Mouse (Mus musculus): ENCODE data around the gene Rpusd3. TPM values are rescaled to one million over a fixed set of nuclear protein-coding genes. Genes with fewer than 3 reads are reported as not detected.
A peak's percentile ranks its signal among the peaks of the same experiment; 100 is the strongest.

Rpusd3 gene
- 14.2 and 15.0 TPM in 2 replicates for polyA plus RNA-seq (2015; fragmentation: Nextera tagmentation; extraction: Ambion mirVana)

DNA sequence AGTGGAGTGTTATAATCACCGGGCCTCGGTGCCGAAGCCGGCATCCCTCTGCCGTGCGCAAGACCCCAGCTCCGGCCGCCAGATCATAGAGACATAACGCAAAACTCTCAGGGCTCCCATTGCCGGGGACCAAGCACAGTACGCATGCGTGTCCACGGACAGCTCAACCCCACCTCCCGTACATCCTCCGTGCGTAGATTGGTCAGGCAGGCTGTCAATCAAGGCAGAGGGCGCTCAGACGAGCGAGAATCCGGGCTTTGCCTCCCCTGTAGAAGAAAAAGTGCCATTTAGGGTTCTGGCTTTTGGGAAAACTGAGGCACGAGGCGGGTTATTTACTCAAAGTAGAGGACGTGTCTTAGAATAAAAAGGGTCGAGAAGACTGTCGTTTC, at the start of gene Rpusd3:
Gene Rpusd3 (minus strand): TSS at position 142 of the 389 bp plus-strand sequence.
- peak within 1 kb of the TSS; percentile 78 for H3K4me3 ChIP-seq (ENCODE audit: low read length)
- no peaks in the 10 kb centered on the region for H3K36me3 ChIP-seq (ENCODE audit: control insufficient read depth, insufficient read depth)
- H3K4me2 ChIP-seq (ENCODE audit: low read depth, low read length): peak within 1 kb of the TSS; percentile 93
- ATAC-seq (replicated peaks; ENCODE audit: extremely low read depth, insufficient read depth, low FRiP score): peak; percentile 98
- peaks cover 8% of the 10 kb centered on the region for H3K4me1 ChIP-seq (ENCODE audit: control insufficient read depth, insufficient read depth, low read length)
- WGBS: under 1% methylated on average over 25 of the region's 25 CpGs
- H3K27ac ChIP-seq (ENCODE audit: low read length): peak within 1 kb of the TSS; percentile 58
- no peaks in the 10 kb centered on the region for H3K9me3 ChIP-seq (replicated peaks; ENCODE audit: control insufficient read depth, low read length)
- H3K27me3 ChIP-seq (ENCODE audit: control insufficient read depth, insufficient read depth, low read length): no peaks in the 10 kb centered on the region
- H3K9ac ChIP-seq (ENCODE audit: low read length): peak within 1 kb of the TSS; percentile 85

DNA sequence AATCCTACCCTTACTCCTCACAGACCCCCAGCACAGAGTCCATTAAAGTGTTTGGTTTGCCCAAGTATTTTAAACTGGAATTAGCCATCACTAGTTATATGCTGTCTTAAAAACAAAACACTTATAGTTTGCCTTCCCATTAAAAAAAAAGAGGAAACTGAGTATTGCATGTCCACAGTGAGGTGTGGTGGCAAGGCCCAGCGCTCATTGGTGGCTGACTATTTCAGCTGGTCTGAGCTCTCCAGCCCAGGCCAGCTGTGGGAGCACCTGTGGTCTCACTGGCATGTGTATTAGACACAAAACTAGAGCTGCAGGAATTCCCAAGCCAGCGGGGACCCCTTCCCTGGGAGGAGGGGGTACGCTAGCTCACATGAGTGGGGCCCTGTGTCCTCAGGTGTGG, 49.4 kb upstream of the Rpusd3 start:
- Histone ChIP-seq H3K36me3 (ENCODE audit: control insufficient read depth, insufficient read depth) (no peaks in the 10 kb centered on the region), H3K4me1 (ENCODE audit: control insufficient read depth, insufficient read depth, low read length) (peaks cover 19% of the 10 kb centered on the region), H3K9ac (ENCODE audit: low read length) (no peak overlapping the region), H3K27ac (ENCODE audit: low read length) (no peak overlapping the region), H3K27me3 (ENCODE audit: control insufficient read depth, insufficient read depth, low read length) (peaks cover 3% of the 10 kb centered on the region), H3K4me3 (ENCODE audit: low read length) (no peak overlapping the region), H3K9me3 (replicated peaks; ENCODE audit: control insufficient read depth, low read length) (no peaks in the 10 kb centered on the region), H3K4me2 (ENCODE audit: low read depth, low read length) (no peak overlapping the region)
- WGBS: 65% methylated on average over 3 of the region's 3 CpGs
- ATAC-seq (replicated peaks; ENCODE audit: extremely low read depth, insufficient read depth, low FRiP score): no peak

DNA sequence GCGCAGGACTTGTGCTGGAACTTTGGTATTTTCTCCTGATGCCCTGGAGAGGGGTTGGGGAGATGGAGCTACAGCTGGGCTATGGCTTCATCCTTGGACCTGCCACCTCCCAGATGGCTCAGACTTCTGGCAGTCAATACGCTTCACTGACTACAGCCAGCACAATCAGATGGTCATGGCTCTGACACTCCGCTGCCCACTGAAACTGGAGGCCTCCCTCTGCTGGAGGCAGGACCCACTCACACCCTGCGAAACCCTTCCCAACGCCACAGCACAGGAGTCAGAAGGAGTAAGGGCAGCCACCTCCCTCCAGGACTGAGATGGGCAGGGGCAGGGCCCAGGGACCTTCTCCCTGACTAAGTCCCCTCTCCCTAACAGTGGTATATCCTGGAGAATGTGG, 46.5 kb upstream of the Rpusd3 start:
- ATAC-seq (replicated peaks; ENCODE audit: extremely low read depth, insufficient read depth, low FRiP score): no peak
- no peak overlapping the region for H3K4me2 ChIP-seq (ENCODE audit: low read depth, low read length)
- peaks cover 3% of the 10 kb centered on the region for H3K27me3 ChIP-seq (ENCODE audit: control insufficient read depth, insufficient read depth, low read length)
- no peak overlapping the region for H3K4me3 ChIP-seq (ENCODE audit: low read length)
- H3K4me1 ChIP-seq (ENCODE audit: control insufficient read depth, insufficient read depth, low read length): peaks cover 4% of the 10 kb centered on the region; the same call in 1 of the 2 replicates
- 54% methylated on average over 5 of the region's 5 CpGs for WGBS
- no peaks in the 10 kb centered on the region for H3K9me3 ChIP-seq (replicated peaks; ENCODE audit: control insufficient read depth, low read length)
- H3K27ac ChIP-seq (ENCODE audit: low read length): no peak overlapping the region
- no peaks in the 10 kb centered on the region for H3K36me3 ChIP-seq (ENCODE audit: control insufficient read depth, insufficient read depth)
- no peak overlapping the region for H3K9ac ChIP-seq (ENCODE audit: low read length)

DNA sequence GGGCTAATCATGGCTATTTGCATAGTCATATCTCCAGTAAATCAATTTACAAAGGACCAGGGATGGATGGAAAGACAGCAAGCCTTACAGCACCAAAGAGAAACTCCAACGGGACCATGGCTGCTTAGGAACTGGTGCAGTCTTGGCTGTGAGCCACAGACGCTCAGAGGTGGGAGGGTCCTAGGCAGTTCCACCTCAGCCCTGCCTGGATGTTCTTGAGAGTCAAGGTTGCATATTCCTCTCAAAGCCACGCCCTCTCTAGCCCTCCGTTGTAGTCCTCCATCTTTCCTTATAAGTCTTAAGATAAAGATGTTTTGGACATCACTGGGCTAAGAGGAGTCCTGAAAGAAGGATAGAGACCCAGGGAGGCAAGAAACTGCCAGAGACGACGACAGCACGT, 44.9 kb upstream of the Rpusd3 start:
- H3K4me3 ChIP-seq (ENCODE audit: low read length): no peak overlapping the region
- no peak for ATAC-seq (replicated peaks; ENCODE audit: extremely low read depth, insufficient read depth, low FRiP score)
- no peaks in the 10 kb centered on the region; the same call in 1 of the 2 replicates for H3K27me3 ChIP-seq (ENCODE audit: control insufficient read depth, insufficient read depth, low read length)
- H3K36me3 ChIP-seq (ENCODE audit: control insufficient read depth, insufficient read depth): no peaks in the 10 kb centered on the region
- 50% methylated on average over 7 of the region's 7 CpGs for WGBS
- H3K9ac ChIP-seq (ENCODE audit: low read length): no peak overlapping the region
- H3K27ac ChIP-seq (ENCODE audit: low read length): no peak overlapping the region
- H3K4me2 ChIP-seq (ENCODE audit: low read depth, low read length): no peak overlapping the region
- H3K9me3 ChIP-seq (replicated peaks; ENCODE audit: control insufficient read depth, low read length): no peaks in the 10 kb centered on the region
- no peaks in the 10 kb centered on the region for H3K4me1 ChIP-seq (ENCODE audit: control insufficient read depth, insufficient read depth, low read length)

DNA sequence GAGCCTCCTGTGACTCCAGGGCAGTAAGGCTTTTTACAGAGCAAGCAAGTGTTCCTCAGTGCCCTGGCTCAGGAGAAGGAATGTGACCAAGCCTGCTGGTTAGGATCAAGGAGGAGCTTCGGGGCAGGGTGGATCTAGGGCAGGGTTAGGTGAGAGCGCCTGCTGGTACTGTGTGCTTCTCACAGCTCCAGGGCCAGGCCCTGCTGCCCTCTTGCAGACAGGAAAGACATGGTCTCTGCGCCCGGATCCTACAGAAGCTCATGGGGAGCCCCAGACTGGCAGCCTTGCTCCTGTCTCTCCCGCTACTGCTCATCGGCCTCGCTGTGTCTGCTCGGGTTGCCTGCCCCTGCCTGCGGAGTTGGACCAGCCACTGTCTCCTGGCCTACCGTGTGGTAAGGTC, 39.5 kb upstream of the Rpusd3 start:
- Histone ChIP-seq H3K4me2 (ENCODE audit: low read depth, low read length) (no peak overlapping the region), H3K27ac (ENCODE audit: low read length) (no peak overlapping the region), H3K9me3 (replicated peaks; ENCODE audit: control insufficient read depth, low read length) (no peaks in the 10 kb centered on the region), H3K4me1 (ENCODE audit: control insufficient read depth, insufficient read depth, low read length) (no peaks in the 10 kb centered on the region), H3K36me3 (ENCODE audit: control insufficient read depth, insufficient read depth) (no peaks in the 10 kb centered on the region), H3K27me3 (ENCODE audit: control insufficient read depth, insufficient read depth, low read length) (no peaks in the 10 kb centered on the region), H3K9ac (ENCODE audit: low read length) (no peak overlapping the region), H3K4me3 (ENCODE audit: low read length) (no peak overlapping the region)
- 52% methylated on average over 10 of the region's 10 CpGs for WGBS
- 0 out of 2 replicates have a peak, but pooled peaks have one; percentile 18 for ATAC-seq (replicated peaks; ENCODE audit: extremely low read depth, insufficient read depth, low FRiP score)

DNA sequence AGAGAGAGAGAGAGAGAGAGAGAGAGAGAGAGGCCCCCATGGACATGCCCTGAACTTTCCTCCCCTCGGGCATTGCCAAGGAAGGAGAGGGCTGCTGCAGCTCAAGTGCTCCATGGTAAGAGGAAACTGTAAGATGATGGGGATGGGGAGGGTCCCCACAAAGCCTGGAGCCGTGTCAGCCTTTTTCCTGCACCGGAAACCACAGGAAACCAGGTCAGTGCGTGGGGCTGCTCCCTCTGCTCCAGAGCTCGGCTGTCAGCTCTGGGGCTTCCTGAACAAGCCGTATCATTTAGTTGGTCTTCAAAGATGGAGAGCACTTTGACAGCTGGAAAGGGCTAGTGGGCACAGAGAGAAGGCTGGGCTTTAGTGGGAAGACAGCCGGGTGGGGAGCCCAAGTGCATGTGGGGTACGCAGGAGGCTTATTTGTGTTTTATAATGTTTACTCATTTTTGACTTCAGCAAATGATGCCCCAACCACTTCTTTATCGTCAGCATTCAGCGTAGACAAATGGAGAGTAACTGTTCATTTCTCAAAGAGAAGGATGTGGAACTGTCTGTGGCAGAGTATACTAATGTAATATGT, 38.9 kb upstream of the Rpusd3 start, which contains the start of gene Il17re:
Gene Il17re (plus strand): TSS at position 533 of the 583 bp plus-strand sequence.
- Histone ChIP-seq H3K36me3 (ENCODE audit: control insufficient read depth, insufficient read depth) (no peaks in the 10 kb centered on the region), H3K4me2 (ENCODE audit: low read depth, low read length) (no peak within 1 kb of the TSS), H3K27me3 (ENCODE audit: control insufficient read depth, insufficient read depth, low read length) (no peaks in the 10 kb centered on the region), H3K4me1 (ENCODE audit: control insufficient read depth, insufficient read depth, low read length) (no peaks in the 10 kb centered on the region), H3K9me3 (replicated peaks; ENCODE audit: control insufficient read depth, low read length) (no peaks in the 10 kb centered on the region), H3K27ac (ENCODE audit: low read length) (no peak within 1 kb of the TSS), H3K4me3 (ENCODE audit: low read length) (no peak within 1 kb of the TSS), H3K9ac (ENCODE audit: low read length) (no peak within 1 kb of the TSS)
- no peak for ATAC-seq (replicated peaks; ENCODE audit: extremely low read depth, insufficient read depth, low FRiP score)
- WGBS: 62% methylated on average over 10 of the region's 10 CpGs

DNA sequence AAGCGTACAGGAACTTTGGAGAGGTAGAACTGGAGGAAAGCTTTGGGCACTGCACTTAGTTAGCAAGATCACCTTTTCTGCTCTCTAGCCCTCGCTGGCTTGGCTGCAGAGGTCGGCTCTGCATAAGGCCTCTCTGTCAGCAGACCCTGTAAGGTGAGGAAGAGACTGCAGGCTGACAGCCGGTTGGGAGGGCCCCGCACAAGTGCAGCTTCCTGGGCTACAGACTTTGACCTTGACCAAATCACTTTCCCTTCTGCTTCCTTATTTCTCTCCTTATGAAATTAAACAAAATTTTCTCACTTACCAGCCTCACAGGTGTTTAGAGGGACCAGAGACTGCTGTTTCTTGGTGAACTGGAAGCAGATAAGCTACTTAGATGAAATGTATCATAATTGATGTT, 35.9 kb upstream of the Rpusd3 start:
- no peaks in the 10 kb centered on the region for H3K27me3 ChIP-seq (ENCODE audit: control insufficient read depth, insufficient read depth, low read length)
- WGBS: 45% methylated on average over 5 of the region's 5 CpGs
- no peaks in the 10 kb centered on the region for H3K36me3 ChIP-seq (ENCODE audit: control insufficient read depth, insufficient read depth)
- no peak overlapping the region for H3K4me2 ChIP-seq (ENCODE audit: low read depth, low read length)
- H3K9ac ChIP-seq (ENCODE audit: low read length): no peak overlapping the region
- no peak overlapping the region for H3K27ac ChIP-seq (ENCODE audit: low read length)
- H3K4me1 ChIP-seq (ENCODE audit: control insufficient read depth, insufficient read depth, low read length): 0 out of 2 replicates have a peak, but pooled peaks cover 5% of the 10 kb centered on the region
- H3K9me3 ChIP-seq (replicated peaks; ENCODE audit: control insufficient read depth, low read length): no peaks in the 10 kb centered on the region
- no peak overlapping the region for H3K4me3 ChIP-seq (ENCODE audit: low read length)
- ATAC-seq (replicated peaks; ENCODE audit: extremely low read depth, insufficient read depth, low FRiP score): no peak

DNA sequence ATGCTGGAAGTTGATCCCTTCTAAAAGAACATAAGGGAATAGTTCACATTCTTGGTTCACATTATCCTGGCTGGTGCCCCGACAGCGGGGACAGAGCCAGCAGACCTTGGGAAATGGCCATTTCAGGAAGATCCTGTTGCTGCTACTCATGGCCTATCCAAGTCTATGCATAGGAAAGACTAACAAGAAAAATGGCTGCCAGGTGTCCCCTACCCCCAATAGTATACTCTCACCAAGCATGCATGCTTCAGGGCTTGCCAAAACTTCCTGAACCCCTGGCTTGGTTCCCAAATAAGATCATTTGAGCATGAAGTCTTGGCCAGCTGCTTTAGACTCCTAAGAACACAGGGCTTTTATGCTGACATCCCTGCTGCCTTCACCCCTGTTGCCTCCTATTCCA, 32.7 kb upstream of the Rpusd3 start:
- Histone ChIP-seq H3K4me1 (ENCODE audit: control insufficient read depth, insufficient read depth, low read length) (0 out of 2 replicates have a peak, but pooled peaks cover 5% of the 10 kb centered on the region), H3K9me3 (replicated peaks; ENCODE audit: control insufficient read depth, low read length) (no peaks in the 10 kb centered on the region), H3K9ac (ENCODE audit: low read length) (no peak overlapping the region), H3K4me2 (ENCODE audit: low read depth, low read length) (no peak overlapping the region), H3K27ac (ENCODE audit: low read length) (no peak overlapping the region), H3K27me3 (ENCODE audit: control insufficient read depth, insufficient read depth, low read length) (no peaks in the 10 kb centered on the region), H3K4me3 (ENCODE audit: low read length) (no peak overlapping the region), H3K36me3 (ENCODE audit: control insufficient read depth, insufficient read depth) (peaks cover 16% of the 10 kb centered on the region)
- ATAC-seq (replicated peaks; ENCODE audit: extremely low read depth, insufficient read depth, low FRiP score): no peak
- WGBS: 69% methylated on average over 2 of the region's 2 CpGs

DNA sequence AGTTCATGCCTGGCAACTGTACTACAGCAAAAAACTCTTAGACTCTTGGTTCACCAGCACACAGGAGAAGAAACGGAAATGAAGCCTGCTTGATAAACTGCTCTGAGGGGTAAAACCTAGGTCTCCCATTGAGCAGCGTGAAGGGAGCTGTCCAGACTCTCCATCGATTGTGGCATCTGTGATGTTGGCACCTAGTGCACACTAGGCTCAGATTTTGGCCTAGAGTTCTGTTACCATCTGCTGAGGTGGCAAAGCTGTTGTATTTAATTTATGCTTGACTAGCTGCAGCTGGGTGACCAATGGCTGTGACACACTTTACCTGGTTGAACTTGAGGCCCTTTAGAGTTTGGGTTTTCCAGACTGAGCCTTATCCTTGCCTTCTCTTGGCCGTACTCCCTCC, 28.5 kb upstream of the Rpusd3 start:
- no peak overlapping the region for H3K4me2 ChIP-seq (ENCODE audit: low read depth, low read length)
- H3K27me3 ChIP-seq (ENCODE audit: control insufficient read depth, insufficient read depth, low read length): no peaks in the 10 kb centered on the region
- no peak overlapping the region for H3K9ac ChIP-seq (ENCODE audit: low read length)
- H3K27ac ChIP-seq (ENCODE audit: low read length): no peak overlapping the region
- no peak for ATAC-seq (replicated peaks; ENCODE audit: extremely low read depth, insufficient read depth, low FRiP score)
- H3K9me3 ChIP-seq (replicated peaks; ENCODE audit: control insufficient read depth, low read length): no peaks in the 10 kb centered on the region
- H3K4me1 ChIP-seq (ENCODE audit: control insufficient read depth, insufficient read depth, low read length): peaks cover 12% of the 10 kb centered on the region
- H3K36me3 ChIP-seq (ENCODE audit: control insufficient read depth, insufficient read depth): peaks cover 20% of the 10 kb centered on the region
- WGBS: 91% methylated on average over 4 of the region's 4 CpGs
- no peak overlapping the region for H3K4me3 ChIP-seq (ENCODE audit: low read length)
